Mouse (Mus musculus) adrenal gland, adult 10 weeks (tissue): ENCODE measurements around the gene Cfap206. TPM values are rescaled to one million over a fixed set of nuclear protein-coding genes. Genes with fewer than 3 reads are reported as not detected.

ENCODE experiments used
- polyA plus RNA-seq: library from polyadenylated mRNA; stranded (reverse); fragments of 350-450 nt; fragmentation: Illumina TruSeq; extraction: RNeasy Lipid Tissue Mini Kit (QIAGEN cat#74804); gene quantifications from one replicate; pipeline ENCODE4 v1.2.3, GENCODE M21; 2014; ENCODE audit warnings: low read depth, low replicate concordance

Gene Cfap206
- not detected for polyA plus RNA-seq

GRCm38 (mm10) chr4:34729851-34730341 is at the start of gene Cfap206:
TSS of gene Cfap206 (minus strand) at chr4:34730206.

GRCm38 (mm10) chr4:34777677-34778527 is 47.9 kb upstream of the Cfap206 start, which contains the start of gene Smim8:
TSS of gene Smim8 (minus strand) at chr4:34778423.

GRCm38 (mm10) chr4:34756163-34756562 is 26.2 kb upstream of the Cfap206 start, which contains the start of gene Gm136:
TSS of gene Gm136 (minus strand) at chr4:34756263.

GRCm38 (mm10) chr4:34686874-34687567 is 43.0 kb downstream of the Cfap206 start, which contains the start of gene Slc35a1:
TSS of gene Slc35a1 (minus strand) at chr4:34687438.

Other genes with a start within 250 kb of the Cfap206 start
- 225 TPM for gene Akirin2, start 179.3 kb downstream of the Cfap206 start, polyA plus RNA-seq
- gene Orc3, start 115.3 kb downstream of the Cfap206 start, polyA plus RNA-seq, result 143 TPM
- 63.9 TPM for gene Rars2, start 115.2 kb downstream of the Cfap206 start, polyA plus RNA-seq
- gene Slc35a1, start 42.8 kb downstream of the Cfap206 start, polyA plus RNA-seq, result 115 TPM
- gene Gm136, start 26.1 kb upstream of the Cfap206 start, polyA plus RNA-seq, result not detected
- 96.7 TPM for gene Smim8, start 48.2 kb upstream of the Cfap206 start, polyA plus RNA-seq
- gene Zfp292, start 152.8 kb upstream of the Cfap206 start, polyA plus RNA-seq, result 43.7 TPM
- not detected for gene Cga, start 163.6 kb upstream of the Cfap206 start, polyA plus RNA-seq